In the genomic region with DNA sequence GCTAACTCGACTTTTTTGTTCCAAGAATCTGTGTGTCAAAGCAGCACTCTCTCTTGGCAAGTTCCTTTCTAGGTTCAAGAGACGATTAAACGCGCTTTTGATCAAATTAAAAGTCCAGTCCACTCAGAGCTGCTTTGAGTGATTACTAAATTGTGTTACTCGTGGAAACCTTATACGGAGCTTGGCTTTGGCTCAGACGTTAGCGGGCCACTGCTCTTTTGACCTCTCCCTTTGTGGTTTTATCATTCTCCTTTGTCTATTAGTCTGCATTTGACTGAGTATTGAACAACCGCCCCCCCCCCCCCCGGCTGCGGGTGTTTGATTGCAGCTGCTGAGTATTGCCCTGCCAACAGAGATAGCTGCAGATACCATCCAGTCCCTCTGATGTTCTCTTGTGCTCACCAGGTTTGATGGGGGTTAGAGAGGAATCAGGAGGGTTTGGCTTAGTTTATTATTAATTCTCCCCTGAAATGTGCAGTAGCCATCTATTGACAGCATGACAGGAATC, we compare ENCODE assay signal across 9 mouse cellular contexts.
DNase-seq lines count a peak whose midpoint lies in the region; ATAC-seq and TF ChIP-seq lines count a peak whose summit lies in the region.
"Had no signal": no experiment of that assay in that cellular context is flagged by ENCODE, and none has a peak within 500 bp of the region (broad histone marks: within the 10 kb centered on the region; RNA-seq: fewer than 3 reads in every experiment).

No protein-coding gene starts in this region.

- H3K4me1 ChIP-seq in hindbrain, embryonic 10.5 days (replicated peaks) = peaks cover 45% of the 10 kb centered on the region
- peaks cover 20% of the 10 kb centered on the region for H3K4me1 ChIP-seq in hindbrain, embryonic 12.5 days
- H3K4me1 ChIP-seq in midbrain, embryonic 11.5 days (ENCODE audit: control insufficient read depth, insufficient read depth, low read length) = peaks cover 18% of the 10 kb centered on the region
- no peaks in the 10 kb centered on the region for H3K4me1 ChIP-seq in midbrain, postnatal 0 days (ENCODE audit: insufficient read depth, low read length)
- peaks cover 14% of the 10 kb centered on the region for H3K4me1 ChIP-seq in liver, embryonic 12.5 days
- no peaks in the 10 kb centered on the region; the same call in 1 of the 2 replicates for H3K4me1 ChIP-seq in stomach, postnatal 0 days (replicated peaks; ENCODE audit: control insufficient read depth, insufficient read depth)
- no peaks in the 10 kb centered on the region for H3K4me1 ChIP-seq in thymus, adult 2 months (replicated peaks; ENCODE audit: control insufficient read depth, insufficient read depth, low read length)

- TF ChIP-seq CTCF in midbrain, postnatal 0 days (IDR thresholded peaks at IDR 0.05) = no peak
- no peak for TF ChIP-seq CTCF in stomach, postnatal 0 days (IDR thresholded peaks at IDR 0.05; ENCODE audit: low read depth)
- no peak for TF ChIP-seq CTCF in thymus, adult 2 months (IDR thresholded peaks at IDR 0.05; ENCODE audit: borderline replicate concordance, control insufficient read depth, extremely low read depth, insufficient read depth, low read length, poor library complexity)

- WGBS in hindbrain, embryonic 10.5 days = 16% methylated on average over 11 of the region's 11 CpGs
- 13% methylated on average over 11 of the region's 11 CpGs for WGBS in hindbrain, embryonic 12.5 days
- WGBS in midbrain, embryonic 11.5 days = 10% methylated on average over 11 of the region's 11 CpGs
- 8% methylated on average over 10 of the region's 11 CpGs for WGBS in midbrain, postnatal 0 days
- WGBS in liver, embryonic 12.5 days (ENCODE audit: insufficient replicate concordance) = 43% methylated on average over 11 of the region's 11 CpGs
- WGBS in stomach, postnatal 0 days = 18% methylated on average over 11 of the region's 11 CpGs
- WGBS in thymus, adult 2 months = 83% methylated on average over 11 of the region's 11 CpGs

- TF ChIP-seq POLR2A in thymus, adult 2 months (IDR thresholded peaks at IDR 0.05; ENCODE audit: control insufficient read depth, extremely low read depth, insufficient read depth, low read length, poor library complexity) = no peak

- peaks cover 3% of the 10 kb centered on the region for H3K27me3 ChIP-seq in hindbrain, embryonic 10.5 days (ENCODE audit: insufficient read depth, poor library complexity, severe bottlenecking)
- H3K27me3 ChIP-seq in hindbrain, embryonic 12.5 days = no peaks in the 10 kb centered on the region; the same call in 1 of the 2 replicates
- no peaks in the 10 kb centered on the region for H3K27me3 ChIP-seq in midbrain, embryonic 11.5 days (ENCODE audit: control insufficient read depth, insufficient read depth, low read length)
- H3K27me3 ChIP-seq in midbrain, postnatal 0 days (ENCODE audit: insufficient read depth, low read length) = peaks cover 7% of the 10 kb centered on the region; the same call in 1 of the 2 replicates
- H3K27me3 ChIP-seq in liver, embryonic 12.5 days (replicated peaks) = no peaks in the 10 kb centered on the region
- no peaks in the 10 kb centered on the region for H3K27me3 ChIP-seq in stomach, postnatal 0 days (ENCODE audit: control insufficient read depth, insufficient read depth, low read length)
- no peaks in the 10 kb centered on the region for H3K27me3 ChIP-seq in thymus, adult 2 months (ENCODE audit: control insufficient read depth, insufficient read depth, low read length)
- H3K27me3 ChIP-seq: neural tube, embryonic 15.5 days had no signal

- no peak overlapping the region for H3K9ac ChIP-seq in hindbrain, embryonic 12.5 days
- no peak overlapping the region for H3K9ac ChIP-seq in midbrain, embryonic 11.5 days (ENCODE audit: low read length)
- no peak overlapping the region for H3K9ac ChIP-seq in midbrain, postnatal 0 days (replicated peaks; ENCODE audit: low read length, poor library complexity, severe bottlenecking)
- no peak overlapping the region for H3K9ac ChIP-seq in liver, embryonic 12.5 days
- H3K9ac ChIP-seq in stomach, postnatal 0 days (ENCODE audit: low read length) = no peak overlapping the region
- H3K9ac ChIP-seq: neural tube, embryonic 15.5 days had no signal

- H3K4me3 ChIP-seq in hindbrain, embryonic 10.5 days = peak overlapping the region; percentile 27
- no peak overlapping the region for H3K4me3 ChIP-seq in hindbrain, embryonic 12.5 days
- no peak overlapping the region for H3K4me3 ChIP-seq in midbrain, embryonic 11.5 days (ENCODE audit: low read depth, low read length)
- H3K4me3 ChIP-seq in midbrain, postnatal 0 days (ENCODE audit: low read depth, low read length) = no peak overlapping the region
- no peak overlapping the region for H3K4me3 ChIP-seq in liver, embryonic 12.5 days
- no peak overlapping the region for H3K4me3 ChIP-seq in stomach, postnatal 0 days (ENCODE audit: low read depth, low read length)
- no peak overlapping the region for H3K4me3 ChIP-seq in thymus, adult 2 months (ENCODE audit: control insufficient read depth, insufficient read depth, low read length)
- H3K4me3 ChIP-seq: neural tube, embryonic 15.5 days had no signal

- H3K9me3 ChIP-seq in hindbrain, embryonic 10.5 days = no peaks in the 10 kb centered on the region; the same call in 1 of the 2 replicates
- H3K9me3 ChIP-seq in hindbrain, embryonic 12.5 days (replicated peaks) = no peaks in the 10 kb centered on the region
- no peaks in the 10 kb centered on the region for H3K9me3 ChIP-seq in midbrain, embryonic 11.5 days (ENCODE audit: control insufficient read depth, low read length)
- no peaks in the 10 kb centered on the region for H3K9me3 ChIP-seq in midbrain, postnatal 0 days (ENCODE audit: low read length)
- H3K9me3 ChIP-seq in liver, embryonic 12.5 days (replicated peaks) = no peaks in the 10 kb centered on the region
- H3K9me3 ChIP-seq in stomach, postnatal 0 days (ENCODE audit: control insufficient read depth, low read length) = no peaks in the 10 kb centered on the region
- H3K9me3 ChIP-seq: neural tube, embryonic 15.5 days had no signal

- 0 out of 2 replicates have a peak, but pooled peaks cover 3% of the 10 kb centered on the region for H3K36me3 ChIP-seq in hindbrain, embryonic 10.5 days
- H3K36me3 ChIP-seq in hindbrain, embryonic 12.5 days = no peaks in the 10 kb centered on the region
- H3K36me3 ChIP-seq in midbrain, embryonic 11.5 days (ENCODE audit: control insufficient read depth, insufficient read depth, low read length) = no peaks in the 10 kb centered on the region
- H3K36me3 ChIP-seq in midbrain, postnatal 0 days (ENCODE audit: insufficient read depth, low read length) = no peaks in the 10 kb centered on the region
- H3K36me3 ChIP-seq in liver, embryonic 12.5 days = no peaks in the 10 kb centered on the region
- H3K36me3 ChIP-seq in stomach, postnatal 0 days (ENCODE audit: control insufficient read depth, insufficient read depth, low read length) = no peaks in the 10 kb centered on the region
- H3K36me3 ChIP-seq in thymus, adult 2 months (ENCODE audit: control insufficient read depth, insufficient read depth, low read length) = no peaks in the 10 kb centered on the region
- H3K36me3 ChIP-seq: neural tube, embryonic 15.5 days had no signal

- ATAC-seq in hindbrain, embryonic 12.5 days (ENCODE audit: low FRiP score) = no peak
- peak; percentile 35; the same call in 1 of the 2 replicates for ATAC-seq in midbrain, embryonic 11.5 days (ENCODE audit: low FRiP score)
- no peak for ATAC-seq in midbrain, postnatal 0 days (ENCODE audit: low FRiP score)
- ATAC-seq in liver, embryonic 12.5 days = no peak
- no peak for ATAC-seq in stomach, postnatal 0 days (ENCODE audit: low FRiP score, low TSS enrichment)

- DNase-seq in hindbrain, embryonic 10.5 days (ENCODE audit: low spot score) = peak; percentile 61
- DNase-seq in midbrain, embryonic 11.5 days (ENCODE audit: low spot score, missing footprints) = peak; percentile 90
- DNase-seq in midbrain, postnatal 0 days (ENCODE audit: low spot score) = no peak
- no peak for DNase-seq in stomach, postnatal 0 days (ENCODE audit: low spot score)
- no peak for DNase-seq in thymus, adult 2 months
- DNase-seq in adrenal gland, adult 2 months = no peak

- H3K27ac ChIP-seq in hindbrain, embryonic 10.5 days = peak overlapping the region; percentile 77
- H3K27ac ChIP-seq in hindbrain, embryonic 12.5 days = no peak overlapping the region
- no peak overlapping the region for H3K27ac ChIP-seq in midbrain, embryonic 11.5 days (ENCODE audit: low read depth, low read length)
- no peak overlapping the region for H3K27ac ChIP-seq in midbrain, postnatal 0 days (ENCODE audit: low read depth, low read length)
- H3K27ac ChIP-seq in liver, embryonic 12.5 days = no peak overlapping the region
- H3K27ac ChIP-seq in stomach, postnatal 0 days (replicated peaks) = peak overlapping the region; percentile 49; the same call in 1 of the 2 replicates
- no peak overlapping the region for H3K27ac ChIP-seq in thymus, adult 2 months (ENCODE audit: control insufficient read depth, insufficient read depth, low read length)
- H3K27ac ChIP-seq: neural tube, embryonic 15.5 days had no signal

- no peak for TF ChIP-seq EP300 in stomach, postnatal 0 days (optimal IDR thresholded peaks at IDR 0.05)

- H3K4me2 ChIP-seq in hindbrain, embryonic 12.5 days (replicated peaks) = no peak overlapping the region
- peak overlapping the region; percentile 31 for H3K4me2 ChIP-seq in midbrain, embryonic 11.5 days
- H3K4me2 ChIP-seq in midbrain, postnatal 0 days (ENCODE audit: low read depth, low read length, poor library complexity, severe bottlenecking) = no peak overlapping the region
- peak overlapping the region; percentile 25; the same call in 1 of the 2 replicates for H3K4me2 ChIP-seq in liver, embryonic 12.5 days
- no peak overlapping the region for H3K4me2 ChIP-seq in stomach, postnatal 0 days (replicated peaks; ENCODE audit: low read depth)
- H3K4me2 ChIP-seq: neural tube, embryonic 15.5 days had no signal

Comparison
In these comparisons a context has a peak if more than half of its experiments do, and no peak if none do; other contexts are left out.
1. DNase-seq: peak in hindbrain, embryonic 10.5 days (single experiment) and midbrain, embryonic 11.5 days (single experiment); none in midbrain, postnatal 0 days (single experiment), stomach, postnatal 0 days (single experiment), thymus, adult 2 months (single experiment) and adrenal gland, adult 2 months (single experiment).
2. H3K27ac ChIP-seq: peak in hindbrain, embryonic 10.5 days (single experiment) and stomach, postnatal 0 days (single experiment); none in hindbrain, embryonic 12.5 days (single experiment), midbrain, embryonic 11.5 days (single experiment), midbrain, postnatal 0 days (single experiment), liver, embryonic 12.5 days (single experiment) and thymus, adult 2 months (single experiment).
3. H3K4me2 ChIP-seq: peak in midbrain, embryonic 11.5 days (single experiment) and liver, embryonic 12.5 days (single experiment); none in hindbrain, embryonic 12.5 days (single experiment), midbrain, postnatal 0 days (single experiment) and stomach, postnatal 0 days (single experiment).